Mouse (Mus musculus): ENCODE measurements at regions not wholly inside any gene's neighbourhood (a gene's known extent, or its start where the extent isn't known, plus 50 kb on each side); places are given as distances from the start of the nearest gene placed in this dataset.

GRCm38 (mm10) chr10:46826639-46827038, 1249.0 kb downstream of the Hace1 start:
- DNase-seq (ENCODE audit: low spot score): no peak

- DNase-seq (ENCODE audit: low spot score): no peak
Observed at GRCm38 (mm10) chr10:46827109-46827812, 1249.6 kb downstream of the Hace1 start.

- no peak for DNase-seq (ENCODE audit: low spot score)
Observed at GRCm38 (mm10) chr10:46828164-46828563, 1250.5 kb downstream of the Hace1 start.

- DNase-seq (ENCODE audit: low spot score): no peak
Observed at GRCm38 (mm10) chr10:46845578-46846314, 1268.1 kb downstream of the Hace1 start.

Measured in ovary, adult 18-20 months (tissue).